In genomic region chr4:45492681-45493081, GRCm38 (mm10) we compare ENCODE assay signal across 11 mouse cellular contexts. TPM values are rescaled to one million over a fixed set of nuclear protein-coding genes. Genes with fewer than 3 reads are reported as not detected.
DNase-seq lines count a peak whose midpoint lies in the region; ATAC-seq and TF ChIP-seq lines count a peak whose summit lies in the region.
"Had no signal": no experiment of that assay in that cellular context is flagged by ENCODE, and none has a peak within 500 bp of the region (broad histone marks: within the 10 kb centered on the region; RNA-seq: fewer than 3 reads in every experiment).

No protein-coding gene starts in this region.

- TF ChIP-seq CTCF in CH12.LX (conservative IDR thresholded peaks at IDR 0.05 in 1 of 2, IDR thresholded peaks at IDR 0.05 in 1 of 2; ENCODE audit: low read depth in 2 of 2, low read length in 2 of 2): no peak

- no peaks in the 10 kb centered on the region for H3K79me2 ChIP-seq in CH12.LX (replicated peaks; ENCODE audit: control insufficient read depth, extremely low read depth, insufficient read depth, poor library complexity, severe bottlenecking)

- 13% methylated on average over 5 of the region's 5 CpGs for WGBS in embryonic facial prominence, embryonic 14.5 days
- WGBS in limb, embryonic 15.5 days: 15% methylated on average over 5 of the region's 5 CpGs

- DNase-seq in heart, adult 18-20 months: peak; percentile 60 to 72
- DNase-seq in heart, postnatal 4 days: no peak
- DNase-seq in CH12.LX (ENCODE audit: extremely low read depth): no peak
- peak; percentile 82 for DNase-seq in embryonic facial prominence, embryonic 14.5 days (ENCODE audit: low spot score)
- no peak for DNase-seq in cerebellum, adult 8-10 months
- DNase-seq in right cerebral cortex, postnatal 10 days (ENCODE audit: low spot score in 2 of 2): no peak
- DNase-seq: cerebellum, postnatal 14 days; kidney, postnatal 14 days had no signal

- H3K9ac ChIP-seq in CH12.LX (ENCODE audit: insufficient read depth, low read depth): no peak overlapping the region
- H3K9ac ChIP-seq in embryonic facial prominence, embryonic 14.5 days (ENCODE audit: low read depth, low read length): 0 out of 2 replicates have a peak overlapping the region, but pooled peaks have one; percentile 4
- no peak overlapping the region for H3K9ac ChIP-seq in limb, embryonic 15.5 days

- no peak for TF ChIP-seq EP300 in CH12.LX (IDR thresholded peaks at IDR 0.05; ENCODE audit: low read length)

- peak overlapping the region; percentile 67 for H3K4me2 ChIP-seq in CH12.LX (ENCODE audit: insufficient read depth, low read depth, poor library complexity, severe bottlenecking)
- H3K4me2 ChIP-seq in embryonic facial prominence, embryonic 14.5 days (ENCODE audit: low read depth, low read length): peak overlapping the region; percentile 20
- H3K4me2 ChIP-seq in limb, embryonic 15.5 days: peak overlapping the region; percentile 17; the same call in 1 of the 2 replicates

- in situ Hi-C loops in CH12.LX (cut with MboI; ENCODE audit: low pct_ligation_motif_present, low pct_unique_long_range_greater_than_20kb, low sequenced_read_pairs): no loop called here

- peaks cover 46 to 98% of the 10 kb centered on the region in 2 experiments for H3K4me1 ChIP-seq in CH12.LX (ENCODE audit: control insufficient read depth in 1 of 2, insufficient read depth in 2 of 2)
- peaks cover 85% of the 10 kb centered on the region for H3K4me1 ChIP-seq in embryonic facial prominence, embryonic 14.5 days (ENCODE audit: control insufficient read depth, insufficient read depth, low read length)
- peaks cover 91% of the 10 kb centered on the region for H3K4me1 ChIP-seq in limb, embryonic 15.5 days

- no peaks in the 10 kb centered on the region for H3K27me3 ChIP-seq in CH12.LX (replicated peaks)
- H3K27me3 ChIP-seq in embryonic facial prominence, embryonic 14.5 days (replicated peaks; ENCODE audit: control insufficient read depth, insufficient read depth, low read length): no peaks in the 10 kb centered on the region
- no peaks in the 10 kb centered on the region for H3K27me3 ChIP-seq in limb, embryonic 15.5 days

- no peak for TF ChIP-seq RAD21 in CH12.LX (IDR thresholded peaks at IDR 0.05; ENCODE audit: low read depth, low read length)

- dilution Hi-C loops in CH12.LX (cut with MboI; ENCODE audit: extremely low pct_ligation_motif_present, extremely low pct_unique_long_range_greater_than_20kb, low sequenced_read_pairs): no loop called here

- no peaks in the 10 kb centered on the region for H3K9me3 ChIP-seq in CH12.LX (replicated peaks; ENCODE audit: low read length)
- no peaks in the 10 kb centered on the region for H3K9me3 ChIP-seq in embryonic facial prominence, embryonic 14.5 days (ENCODE audit: control insufficient read depth, low read length)
- no peaks in the 10 kb centered on the region for H3K9me3 ChIP-seq in limb, embryonic 15.5 days
- H3K9me3 ChIP-seq: G1E had no signal

- no peak overlapping the region for H3K4me3 ChIP-seq in CH12.LX (replicated peaks in 1 of 3; ENCODE audit: low read depth in 2 of 3, low read length in 2 of 3, poor library complexity in 1 of 3)
- no peak overlapping the region for H3K4me3 ChIP-seq in embryonic facial prominence, embryonic 14.5 days (ENCODE audit: low read depth, low read length)
- no peak overlapping the region for H3K4me3 ChIP-seq in limb, embryonic 15.5 days

- H3K36me3 ChIP-seq in CH12.LX (replicated peaks in 1 of 2; ENCODE audit: control insufficient read depth in 1 of 2, insufficient read depth in 1 of 2, low read length in 1 of 2): peaks cover 4 to 33% of the 10 kb centered on the region in 2 experiments
- H3K36me3 ChIP-seq in embryonic facial prominence, embryonic 14.5 days (ENCODE audit: control insufficient read depth, insufficient read depth, low read length): no peaks in the 10 kb centered on the region; the same call in 1 of the 2 replicates
- H3K36me3 ChIP-seq in limb, embryonic 15.5 days: 0 out of 2 replicates have a peak, but pooled peaks cover 5% of the 10 kb centered on the region
- H3K36me3 ChIP-seq: G1E had no signal

- peak overlapping the region; percentile 22; the same call in 1 of the 2 replicates for H3K27ac ChIP-seq in CH12.LX (ENCODE audit: insufficient read depth, low read depth)
- H3K27ac ChIP-seq in embryonic facial prominence, embryonic 14.5 days (replicated peaks; ENCODE audit: low read depth, low read length): peak overlapping the region; percentile 50
- peak overlapping the region; percentile 57 for H3K27ac ChIP-seq in limb, embryonic 15.5 days

- TF ChIP-seq POLR2A in CH12.LX (IDR thresholded peaks at IDR 0.05; ENCODE audit: low read depth, low read length): no peak

- ATAC-seq in embryonic facial prominence, embryonic 14.5 days (ENCODE audit: low read depth): no peak
- ATAC-seq in limb, embryonic 15.5 days (ENCODE audit: insufficient number of reproducible peaks, low FRiP score, low TSS enrichment, low read depth): no peak
- no peak for ATAC-seq in activated CD4-positive, CD25-positive, alpha-beta regulatory T cell, adult 4 months

TF ChIP-seq in CH12.LX, 34 proteins besides CTCF, POLR2A, EP300 and RAD21:
- TF ChIP-seq ZC3H11A (IDR thresholded peaks at IDR 0.05; ENCODE audit: low read depth, low read length) (no peak), KAT2A (IDR thresholded peaks at IDR 0.05; ENCODE audit: insufficient replicate concordance, low read length) (no peak), PAX5 (IDR thresholded peaks at IDR 0.05; ENCODE audit: low read length) (no peak), SIN3A (IDR thresholded peaks at IDR 0.05; ENCODE audit: low read length) (0 out of 2 replicates have a peak, but pooled peaks have one; percentile 31), MEF2A (IDR thresholded peaks at IDR 0.05; ENCODE audit: borderline replicate concordance, low read depth, low read length) (peak; percentile 80; the same call in 1 of the 2 replicates)

RNA-seq across cellular contexts. Expression of gene Shb, which starts 39.6 kb away (rescaled TPM):
- total RNA-seq in heart, adult 18-20 months (2021): 10 to 100 TPM; 32.5 to 45.3 TPM
- 10 to 100 TPM; 69.3 to 70.9 TPM for total RNA-seq in heart, postnatal 4 days (2021)
- total RNA-seq in CH12.LX (2012; rRNA removed) (5.9 and 8.6 TPM in 2 replicates), CH12.LX (2014; rRNA removed) (7.6 and 7.7 TPM in 2 replicates)
- 15.5 and 18.4 TPM in 2 replicates for polyA plus RNA-seq in CH12.LX (2012; ENCODE audit: insufficient read length, low read depth)
- 9.7 and 11.3 TPM in 2 replicates for polyA plus RNA-seq in embryonic facial prominence, embryonic 14.5 days (2014; fragmentation: Nextera tagmentation; extraction: Ambion mirVana)
- polyA plus RNA-seq in limb, embryonic 15.5 days (2015; fragmentation: Nextera tagmentation; extraction: Ambion mirVana): 6.8 and 9.6 TPM in 2 replicates
- not detected for polyA plus RNA-seq in activated CD4-positive, CD25-positive, alpha-beta regulatory T cell, adult 4 months (2017; shearing (Covaris generic))
- total RNA-seq: G1E had no signal
- polyA plus RNA-seq: G1E had no signal

Comparison
In these comparisons a context has a peak if more than half of its experiments do, and no peak if none do; other contexts are left out.
1. DNase-seq: peak in heart, adult 18-20 months (2 of 2) and embryonic facial prominence, embryonic 14.5 days (single experiment); none in heart, postnatal 4 days (single experiment), CH12.LX (single experiment), cerebellum, adult 8-10 months (single experiment) and right cerebral cortex, postnatal 10 days (0 of 2).
2. H3K4me2 ChIP-seq: peak in every context shown above with its lines; median percentile 67 in CH12.LX; 20 in embryonic facial prominence, embryonic 14.5 days; 17 in limb, embryonic 15.5 days.
3. Peak in every context shown above with its lines, with median percentiles within 50 percentile points of each other: H3K27ac ChIP-seq.